22 mouse cellular contexts compared by ENCODE assay signal in genomic region chr11:62320097-62320496, GRCm38 (mm10). TPM values are rescaled to one million over a fixed set of nuclear protein-coding genes. Genes with fewer than 3 reads are reported as not detected.
DNase-seq lines count a peak whose midpoint lies in the region; ATAC-seq and TF ChIP-seq lines count a peak whose summit lies in the region.
"Had no signal": no experiment of that assay in that cellular context is flagged by ENCODE, and none has a peak within 500 bp of the region (broad histone marks: within the 10 kb centered on the region; RNA-seq: fewer than 3 reads in every experiment).

No protein-coding gene starts in this region.

- no peak overlapping the region for H3K9ac ChIP-seq in lung, embryonic 14.5 days
- no peak overlapping the region for H3K9ac ChIP-seq in intestine, embryonic 15.5 days
- H3K9ac ChIP-seq in intestine, embryonic 16.5 days (ENCODE audit: low read depth, low read length), result no peak overlapping the region
- H3K9ac ChIP-seq in intestine, postnatal 0 days (ENCODE audit: low read depth, low read length), result no peak overlapping the region
- H3K9ac ChIP-seq in midbrain, embryonic 13.5 days (replicated peaks), result no peak overlapping the region

- no peak overlapping the region for H3K4me2 ChIP-seq in lung, embryonic 14.5 days
- H3K4me2 ChIP-seq in intestine, embryonic 15.5 days (replicated peaks), result no peak overlapping the region
- H3K4me2 ChIP-seq in intestine, embryonic 16.5 days (ENCODE audit: low read depth, low read length), result no peak overlapping the region
- H3K4me2 ChIP-seq in intestine, postnatal 0 days (replicated peaks; ENCODE audit: low read depth), result no peak overlapping the region
- H3K4me2 ChIP-seq in midbrain, embryonic 13.5 days (replicated peaks), result no peak overlapping the region

- no peak for TF ChIP-seq CTCF in lung, embryonic 14.5 days (IDR thresholded peaks at IDR 0.05; ENCODE audit: low read depth)
- no peak for TF ChIP-seq CTCF in intestine, postnatal 0 days (IDR thresholded peaks at IDR 0.05; ENCODE audit: low read depth)

- DNase-seq in lung, embryonic 14.5 days, result peak; percentile 21
- DNase-seq in lung, adult 18-20 months, result no peak
- no peak for DNase-seq in right cerebral cortex, postnatal 4 days
- no peak for DNase-seq in layer of hippocampus, adult 11-12 months (ENCODE audit: low spot score)
- DNase-seq: adrenal gland, adult 2 months; adrenal gland, adult 8-10 months; adrenal gland, postnatal 10 days; adrenal gland, postnatal 14 days; adrenal gland, postnatal 25 days; adrenal gland, postnatal 36 days; B cell, adult 2 months; cerebellum, adult 11 months; cerebellum, adult 11-12 months had no signal

- 57% methylated on average over 3 of the region's 3 CpGs for WGBS in lung, embryonic 14.5 days
- 65% methylated on average over 3 of the region's 3 CpGs for WGBS in intestine, embryonic 15.5 days
- WGBS in intestine, embryonic 16.5 days, result 64% methylated on average over 3 of the region's 3 CpGs
- 39% methylated on average over 3 of the region's 3 CpGs for WGBS in intestine, postnatal 0 days
- WGBS in midbrain, embryonic 13.5 days, result 97% methylated on average over 3 of the region's 3 CpGs

- H3K9me3 ChIP-seq in lung, embryonic 14.5 days (ENCODE audit: low read depth, low read length), result no peaks in the 10 kb centered on the region
- no peaks in the 10 kb centered on the region for H3K9me3 ChIP-seq in intestine, embryonic 15.5 days
- no peaks in the 10 kb centered on the region for H3K9me3 ChIP-seq in intestine, embryonic 16.5 days (ENCODE audit: control insufficient read depth, low read length)
- no peaks in the 10 kb centered on the region for H3K9me3 ChIP-seq in intestine, postnatal 0 days (ENCODE audit: control insufficient read depth)
- H3K9me3 ChIP-seq in midbrain, embryonic 13.5 days, result no peaks in the 10 kb centered on the region
- H3K9me3 ChIP-seq: G1E had no signal

- peaks cover 88% of the 10 kb centered on the region for H3K36me3 ChIP-seq in lung, embryonic 14.5 days (ENCODE audit: insufficient read depth)
- H3K36me3 ChIP-seq in intestine, embryonic 15.5 days, result peaks cover 39% of the 10 kb centered on the region
- peaks cover 15% of the 10 kb centered on the region for H3K36me3 ChIP-seq in intestine, embryonic 16.5 days (ENCODE audit: control insufficient read depth, insufficient read depth, low read length)
- H3K36me3 ChIP-seq in intestine, postnatal 0 days (ENCODE audit: control insufficient read depth, insufficient read depth), result peaks cover 89% of the 10 kb centered on the region
- H3K36me3 ChIP-seq in midbrain, embryonic 13.5 days, result peaks cover 85% of the 10 kb centered on the region

- ATAC-seq in lung, embryonic 14.5 days (ENCODE audit: insufficient read depth), result no peak
- peak; percentile 77; the same call in 1 of the 2 replicates for ATAC-seq in intestine, embryonic 15.5 days
- ATAC-seq in intestine, embryonic 16.5 days, result peak; percentile 83
- peak; percentile 67 for ATAC-seq in intestine, postnatal 0 days
- no peak for ATAC-seq in midbrain, embryonic 13.5 days
- ATAC-seq: activated CD4-positive, CD25-positive, alpha-beta regulatory T cell, adult 4 months; CD4-positive, CD25-positive, alpha-beta regulatory T cell, adult 4 months; Patski had no signal

- no peak overlapping the region for H3K27ac ChIP-seq in lung, embryonic 14.5 days (ENCODE audit: low read depth)
- no peak overlapping the region for H3K27ac ChIP-seq in intestine, embryonic 15.5 days
- H3K27ac ChIP-seq in intestine, embryonic 16.5 days (ENCODE audit: low read length), result no peak overlapping the region
- no peak overlapping the region for H3K27ac ChIP-seq in intestine, postnatal 0 days (ENCODE audit: low read depth, low read length)
- H3K27ac ChIP-seq in midbrain, embryonic 13.5 days, result no peak overlapping the region

- H3K27me3 ChIP-seq in lung, embryonic 14.5 days (ENCODE audit: insufficient read depth, low read length), result no peaks in the 10 kb centered on the region
- H3K27me3 ChIP-seq in intestine, embryonic 15.5 days (replicated peaks), result no peaks in the 10 kb centered on the region
- H3K27me3 ChIP-seq in intestine, embryonic 16.5 days (replicated peaks; ENCODE audit: control insufficient read depth, insufficient read depth, low read length), result no peaks in the 10 kb centered on the region
- H3K27me3 ChIP-seq in intestine, postnatal 0 days (replicated peaks; ENCODE audit: control insufficient read depth, insufficient read depth, low read length), result no peaks in the 10 kb centered on the region
- no peaks in the 10 kb centered on the region for H3K27me3 ChIP-seq in midbrain, embryonic 13.5 days
- H3K27me3 ChIP-seq: CH12.LX, Patski had no signal

- no peak overlapping the region for H3K4me3 ChIP-seq in lung, embryonic 14.5 days (ENCODE audit: low read depth, low read length)
- no peak overlapping the region for H3K4me3 ChIP-seq in intestine, embryonic 15.5 days (replicated peaks)
- no peak overlapping the region for H3K4me3 ChIP-seq in intestine, embryonic 16.5 days (ENCODE audit: low read length)
- no peak overlapping the region for H3K4me3 ChIP-seq in intestine, postnatal 0 days (ENCODE audit: low read depth, low read length)
- H3K4me3 ChIP-seq in midbrain, embryonic 13.5 days (replicated peaks), result no peak overlapping the region

- H3K4me1 ChIP-seq in lung, embryonic 14.5 days (ENCODE audit: insufficient read depth), result no peaks in the 10 kb centered on the region
- H3K4me1 ChIP-seq in intestine, embryonic 15.5 days (replicated peaks), result no peaks in the 10 kb centered on the region
- H3K4me1 ChIP-seq in intestine, embryonic 16.5 days (ENCODE audit: control insufficient read depth, insufficient read depth, low read length), result no peaks in the 10 kb centered on the region
- H3K4me1 ChIP-seq in intestine, postnatal 0 days (replicated peaks; ENCODE audit: control insufficient read depth, insufficient read depth, low read length), result no peaks in the 10 kb centered on the region
- H3K4me1 ChIP-seq in midbrain, embryonic 13.5 days (replicated peaks), result no peaks in the 10 kb centered on the region

RNA-seq across cellular contexts. Expression of gene Ttc19, which starts 38.8 kb away (rescaled TPM):
- polyA plus RNA-seq in lung, embryonic 14.5 days (2014; fragmentation: Nextera tagmentation; extraction: Ambion mirVana), result 15.0 and 17.0 TPM in 2 replicates
- 17.8 and 19.2 TPM in 2 replicates for polyA plus RNA-seq in intestine, embryonic 15.5 days (2015; fragmentation: Nextera tagmentation; extraction: Ambion mirVana)
- polyA plus RNA-seq in intestine, embryonic 16.5 days (2015; fragmentation: Nextera tagmentation; extraction: Ambion mirVana), result 13.2 and 14.4 TPM in 2 replicates
- polyA plus RNA-seq in intestine, postnatal 0 days (2015; fragmentation: Nextera tagmentation; extraction: Ambion mirVana), result 11.5 and 16.2 TPM in 2 replicates
- polyA plus RNA-seq in midbrain, embryonic 13.5 days (2015; fragmentation: Nextera tagmentation; extraction: Ambion mirVana), result 31.7 and 38.2 TPM in 2 replicates

RNA-seq across cellular contexts. Expression of gene Zswim7, which starts 38.9 kb away (rescaled TPM):
- polyA plus RNA-seq in lung, embryonic 14.5 days (2014; fragmentation: Nextera tagmentation; extraction: Ambion mirVana), result 16.4 and 21.1 TPM in 2 replicates
- polyA plus RNA-seq in intestine, embryonic 15.5 days (2015; fragmentation: Nextera tagmentation; extraction: Ambion mirVana), result 24.4 and 24.5 TPM in 2 replicates
- polyA plus RNA-seq in intestine, embryonic 16.5 days (2015; fragmentation: Nextera tagmentation; extraction: Ambion mirVana), result 26.1 and 28.0 TPM in 2 replicates
- polyA plus RNA-seq in intestine, postnatal 0 days (2015; fragmentation: Nextera tagmentation; extraction: Ambion mirVana), result 49.5 and 55.0 TPM in 2 replicates
- polyA plus RNA-seq in midbrain, embryonic 13.5 days (2015; fragmentation: Nextera tagmentation; extraction: Ambion mirVana), result 9.4 and 12.0 TPM in 2 replicates

Comparison
In these comparisons a context has a peak if more than half of its experiments do, and no peak if none do; other contexts are left out.
1. ATAC-seq: peak in intestine, embryonic 15.5 days (single experiment), intestine, embryonic 16.5 days (single experiment) and intestine, postnatal 0 days (single experiment); none in lung, embryonic 14.5 days (single experiment) and midbrain, embryonic 13.5 days (single experiment).